Mouse (Mus musculus): ENCODE results near the gene Cavin1.

Gene Cavin1

DNA sequence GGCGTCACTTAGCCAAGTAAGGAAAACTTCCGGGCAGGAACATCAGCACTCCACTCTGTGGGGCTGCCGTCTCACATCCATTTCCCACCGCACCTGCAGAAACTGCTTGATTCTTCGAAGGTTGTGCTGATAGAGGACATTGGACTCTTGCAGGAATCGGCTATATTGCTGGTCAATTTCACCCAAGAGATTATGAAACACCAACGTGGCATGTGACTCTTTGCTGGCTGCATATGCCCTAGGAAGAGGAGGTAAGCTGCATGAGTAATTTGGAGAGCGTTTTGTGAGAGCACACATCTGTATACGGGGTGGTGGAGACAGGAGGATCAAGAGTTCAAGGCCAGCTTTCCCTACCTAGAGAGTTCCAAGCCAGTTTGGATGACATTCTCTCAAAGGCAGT, 62.1 kb downstream of the Cavin1 start:
- DNase-seq: no peak

DNA sequence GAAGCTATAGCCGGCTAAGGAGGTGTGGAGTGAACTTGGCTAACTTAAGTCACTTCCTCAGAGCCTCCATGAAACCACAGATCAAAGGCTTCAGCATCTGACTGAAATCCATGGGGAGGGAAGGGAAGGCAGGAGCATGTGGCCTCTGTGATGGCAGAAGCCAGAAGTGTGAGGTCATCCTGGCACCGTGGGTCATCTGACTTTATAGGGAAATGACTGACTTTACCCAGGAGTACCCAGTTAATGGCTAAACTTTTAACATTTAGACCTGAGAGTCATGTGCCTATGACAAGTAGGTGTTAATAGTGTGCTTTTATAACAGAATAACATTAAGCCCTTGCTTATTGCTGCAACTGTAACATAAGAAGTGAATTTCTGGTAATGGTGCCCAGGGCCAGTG, 62.6 kb downstream of the Cavin1 start:
- DNase-seq: no peak

GRCm38 (mm10) chr11:100906885-100907284, 63.8 kb downstream of the Cavin1 start:
- no peak for DNase-seq
